Comparison of ENCODE assay signal across 25 mouse cellular contexts in the genomic region with DNA sequence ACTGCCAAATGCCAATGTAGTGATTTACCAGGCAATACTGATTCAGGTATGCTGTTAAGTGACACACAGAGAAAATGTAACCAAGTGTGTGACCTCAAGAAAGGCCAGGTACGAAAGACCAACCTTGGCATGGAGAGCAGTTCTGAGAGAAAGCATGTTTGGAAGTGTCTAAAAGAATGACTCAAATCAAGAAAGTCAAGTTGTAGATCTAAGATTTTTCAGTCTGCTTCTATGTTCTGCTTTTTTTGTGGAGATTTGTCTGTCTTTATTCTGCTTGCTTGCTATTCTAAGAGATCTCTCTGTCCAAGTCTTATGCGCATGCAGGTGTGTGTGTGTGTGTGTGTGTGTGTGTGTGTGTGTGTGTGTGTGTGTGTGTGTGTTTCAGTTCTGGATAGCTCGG.
"Had no signal": no experiment of that assay in that cellular context is flagged by ENCODE, and none has a peak within 500 bp of the region (broad histone marks: within the 10 kb centered on the region; RNA-seq: fewer than 3 reads in every experiment).

No protein-coding gene starts in this region.

- H3K9me3 ChIP-seq: embryonic facial prominence, embryonic 10.5 days; embryonic facial prominence, embryonic 12.5 days; embryonic facial prominence, embryonic 13.5 days; embryonic facial prominence, embryonic 15.5 days; forebrain, embryonic 10.5 days; forebrain, embryonic 12.5 days; forebrain, embryonic 13.5 days; forebrain, embryonic 15.5 days; heart, embryonic 10.5 days had no signal

- H3K27ac ChIP-seq: embryonic facial prominence, embryonic 10.5 days; embryonic facial prominence, embryonic 12.5 days; embryonic facial prominence, embryonic 13.5 days; embryonic facial prominence, embryonic 15.5 days; forebrain, embryonic 10.5 days; forebrain, embryonic 12.5 days; forebrain, embryonic 13.5 days; forebrain, embryonic 15.5 days; gastrocnemius, adult 2 months; heart, adult 2 months; heart, embryonic 10.5 days had no signal

- H3K4me2 ChIP-seq: embryonic facial prominence, embryonic 12.5 days; embryonic facial prominence, embryonic 13.5 days; embryonic facial prominence, embryonic 15.5 days; forebrain, embryonic 12.5 days; forebrain, embryonic 13.5 days; forebrain, embryonic 15.5 days had no signal

- H3K4me3 ChIP-seq: embryonic facial prominence, embryonic 10.5 days; embryonic facial prominence, embryonic 12.5 days; embryonic facial prominence, embryonic 13.5 days; embryonic facial prominence, embryonic 15.5 days; erythroblast, embryonic 14.5 days; forebrain, embryonic 10.5 days; forebrain, embryonic 12.5 days; forebrain, embryonic 13.5 days; forebrain, embryonic 15.5 days; gastrocnemius, adult 2 months; heart, adult 2 months; heart, embryonic 10.5 days had no signal

- H3K27me3 ChIP-seq: embryonic facial prominence, embryonic 12.5 days; embryonic facial prominence, embryonic 13.5 days; embryonic facial prominence, embryonic 15.5 days; forebrain, embryonic 12.5 days; forebrain, embryonic 13.5 days; forebrain, embryonic 15.5 days had no signal

- DNase-seq: cerebellum, adult 9-11 months; cerebellum, postnatal 10 days; cerebellum, postnatal 14 days; cerebellum, postnatal 25 days; cerebellum, postnatal 36 days; embryo, embryonic 11 days; forebrain, postnatal 0 days; gastrocnemius, adult 2 months; gastrocnemius, postnatal 10 days; gastrocnemius, postnatal 14 days; gastrocnemius, postnatal 25 days; gastrocnemius, postnatal 36 days; heart, adult 11 months; heart, adult 18-20 months; heart, adult 2 months had no signal

- H3K36me3 ChIP-seq: embryonic facial prominence, embryonic 10.5 days; embryonic facial prominence, embryonic 12.5 days; embryonic facial prominence, embryonic 13.5 days; embryonic facial prominence, embryonic 15.5 days; forebrain, embryonic 10.5 days; forebrain, embryonic 12.5 days; forebrain, embryonic 15.5 days; heart, embryonic 10.5 days had no signal

- H3K9ac ChIP-seq: embryonic facial prominence, embryonic 12.5 days; embryonic facial prominence, embryonic 13.5 days; embryonic facial prominence, embryonic 15.5 days; forebrain, embryonic 12.5 days; forebrain, embryonic 13.5 days; forebrain, embryonic 15.5 days; forebrain, postnatal 0 days had no signal
